Comparison of ENCODE assay signal across 8 mouse cellular contexts in genomic region chr7:70365941-70366807, GRCm38 (mm10). TPM values are rescaled to one million over a fixed set of nuclear protein-coding genes. Genes with fewer than 3 reads are reported as not detected.
DNase-seq lines count a peak whose midpoint lies in the region; ATAC-seq and TF ChIP-seq lines count a peak whose summit lies in the region.

TSS of gene Nr2f2 (minus strand) at chr7:70366735.

- no peak for TF ChIP-seq CTCF in kidney, postnatal 0 days (IDR thresholded peaks at IDR 0.05; ENCODE audit: low read depth)
- no peak for TF ChIP-seq CTCF in liver, postnatal 0 days (IDR thresholded peaks at IDR 0.05; ENCODE audit: low read depth)

- no peaks in the 10 kb centered on the region for H3K9me3 ChIP-seq in embryonic facial prominence, embryonic 13.5 days
- no peaks in the 10 kb centered on the region for H3K9me3 ChIP-seq in heart, embryonic 14.5 days (ENCODE audit: control insufficient read depth, low read length)
- H3K9me3 ChIP-seq in kidney, postnatal 0 days (replicated peaks; ENCODE audit: low read length): no peaks in the 10 kb centered on the region
- no peaks in the 10 kb centered on the region for H3K9me3 ChIP-seq in liver, postnatal 0 days (ENCODE audit: low read length)

- peaks cover 77% of the 10 kb centered on the region for H3K27me3 ChIP-seq in embryonic facial prominence, embryonic 13.5 days
- H3K27me3 ChIP-seq in heart, embryonic 14.5 days (ENCODE audit: control insufficient read depth, insufficient read depth, low read length): peaks cover 63% of the 10 kb centered on the region
- H3K27me3 ChIP-seq in kidney, postnatal 0 days (ENCODE audit: insufficient read depth, low read length): no peaks in the 10 kb centered on the region
- peaks cover 51% of the 10 kb centered on the region for H3K27me3 ChIP-seq in liver, postnatal 0 days (ENCODE audit: insufficient read depth, low read length)

- peak within 1 kb of the TSS; percentile 63 for H3K4me2 ChIP-seq in embryonic facial prominence, embryonic 13.5 days
- H3K4me2 ChIP-seq in heart, embryonic 14.5 days (ENCODE audit: low read length): peak within 1 kb of the TSS; percentile 58
- peak within 1 kb of the TSS; percentile 82 for H3K4me2 ChIP-seq in kidney, postnatal 0 days (ENCODE audit: low read length)
- H3K4me2 ChIP-seq in liver, postnatal 0 days (ENCODE audit: low read depth, low read length): peak within 1 kb of the TSS; percentile 71

- H3K36me3 ChIP-seq in embryonic facial prominence, embryonic 13.5 days: no peaks in the 10 kb centered on the region
- no peaks in the 10 kb centered on the region for H3K36me3 ChIP-seq in heart, embryonic 14.5 days (ENCODE audit: control insufficient read depth, insufficient read depth, low read length)
- H3K36me3 ChIP-seq in kidney, postnatal 0 days (ENCODE audit: insufficient read depth, low read length): no peaks in the 10 kb centered on the region
- no peaks in the 10 kb centered on the region for H3K36me3 ChIP-seq in liver, postnatal 0 days (replicated peaks; ENCODE audit: insufficient read depth, low read length)

- H3K9ac ChIP-seq in embryonic facial prominence, embryonic 13.5 days: peak within 1 kb of the TSS; percentile 73
- H3K9ac ChIP-seq in heart, embryonic 14.5 days (ENCODE audit: low read length): peak within 1 kb of the TSS; percentile 75
- H3K9ac ChIP-seq in kidney, postnatal 0 days (ENCODE audit: low read depth, low read length): peak within 1 kb of the TSS; percentile 90
- peak within 1 kb of the TSS; percentile 59 for H3K9ac ChIP-seq in liver, postnatal 0 days (replicated peaks)

- WGBS in embryonic facial prominence, embryonic 13.5 days: under 1% methylated on average over 16 of the region's 16 CpGs
- 3% methylated on average over 16 of the region's 16 CpGs for whole genome bisulfite sequencing in heart, embryonic 14.5 days
- under 1% methylated on average over 16 of the region's 16 CpGs for WGBS in kidney, postnatal 0 days
- 2% methylated on average over 16 of the region's 16 CpGs for WGBS in liver, postnatal 0 days (ENCODE audit: insufficient replicate concordance)

- peak within 1 kb of the TSS; percentile 48 for H3K4me3 ChIP-seq in embryonic facial prominence, embryonic 13.5 days
- peak within 1 kb of the TSS; percentile 47 to 48 for H3K4me3 ChIP-seq in heart, embryonic 14.5 days (ENCODE audit: control insufficient read depth in 1 of 2, insufficient read depth in 1 of 2, low read depth in 1 of 2, low read length in 2 of 2)
- H3K4me3 ChIP-seq in kidney, postnatal 0 days (replicated peaks; ENCODE audit: low read depth, low read length): peak within 1 kb of the TSS; percentile 67
- peak within 1 kb of the TSS; percentile 48 for H3K4me3 ChIP-seq in liver, postnatal 0 days (ENCODE audit: low read depth, low read length)

- TF ChIP-seq EP300 in liver, postnatal 0 days (IDR thresholded peaks at IDR 0.05; ENCODE audit: low read depth): no peak

- peaks cover 24% of the 10 kb centered on the region for H3K4me1 ChIP-seq in embryonic facial prominence, embryonic 13.5 days
- peaks cover 3 to 5% of the 10 kb centered on the region in 2 experiments; a peak in 3 of 4 replicates for H3K4me1 ChIP-seq in heart, embryonic 14.5 days (ENCODE audit: control insufficient read depth in 2 of 2, insufficient read depth in 2 of 2, low read length in 2 of 2)
- H3K4me1 ChIP-seq in kidney, postnatal 0 days (replicated peaks; ENCODE audit: insufficient read depth, low read length): peaks cover 15% of the 10 kb centered on the region; the same call in 1 of the 2 replicates
- H3K4me1 ChIP-seq in liver, postnatal 0 days (ENCODE audit: insufficient read depth): peaks cover 5% of the 10 kb centered on the region

- peak within 1 kb of the TSS; percentile 83 for H3K27ac ChIP-seq in embryonic facial prominence, embryonic 13.5 days
- peak within 1 kb of the TSS; percentile 41 to 77 for H3K27ac ChIP-seq in heart, embryonic 14.5 days (replicated peaks in 1 of 2; ENCODE audit: control insufficient read depth in 1 of 2, insufficient read depth in 1 of 2, low read depth in 2 of 2, low read length in 2 of 2)
- peak within 1 kb of the TSS; percentile 97 for H3K27ac ChIP-seq in kidney, postnatal 0 days
- H3K27ac ChIP-seq in liver, postnatal 0 days (ENCODE audit: low read depth): peak within 1 kb of the TSS; percentile 71

- no peak for ATAC-seq in embryonic facial prominence, embryonic 13.5 days (ENCODE audit: insufficient number of reproducible peaks, insufficient read depth, low FRiP score, low TSS enrichment, low read depth)
- no peak for ATAC-seq in heart, embryonic 14.5 days (ENCODE audit: insufficient number of reproducible peaks, insufficient read depth, low FRiP score, low read depth)
- ATAC-seq in kidney, postnatal 0 days (replicated peaks; ENCODE audit: low FRiP score, low read depth): no peak
- no peak for ATAC-seq in liver, postnatal 0 days

- DNase-seq in ovary, postnatal 14 days (ENCODE audit: low spot score): peak; percentile 29
- no peak for DNase-seq in ovary, postnatal 10 days (ENCODE audit: low spot score)
- peak; percentile 89 for DNase-seq in kidney, postnatal 0 days (ENCODE audit: low spot score)
- DNase-seq in liver, postnatal 0 days: no peak
- no peak for DNase-seq in B cell, adult 2 months
- DNase-seq in cerebellum, adult 11 months: no peak

RNA-seq across cellular contexts. Expression of gene Nr2f2, which starts in this region (rescaled TPM):
- polyA plus RNA-seq in embryonic facial prominence, embryonic 13.5 days (2015; fragmentation: Nextera tagmentation; extraction: Ambion mirVana): 36.0 and 42.9 TPM in 2 replicates
- 28.3 and 32.5 TPM in 2 replicates for polyA plus RNA-seq in heart, embryonic 14.5 days (2014; fragmentation: Nextera tagmentation; extraction: Ambion mirVana)
- 190 and 203 TPM in 2 replicates for polyA plus RNA-seq in kidney, postnatal 0 days (2015; fragmentation: Nextera tagmentation; extraction: Ambion mirVana)
- 12.3 and 14.7 TPM in 2 replicates for polyA plus RNA-seq in liver, postnatal 0 days (2015; fragmentation: Nextera tagmentation; extraction: Ambion mirVana)

Comparison
In these comparisons a context has a peak if more than half of its experiments do, and no peak if none do; other contexts are left out.
1. DNase-seq: peak in ovary, postnatal 14 days (single experiment) and kidney, postnatal 0 days (single experiment); none in ovary, postnatal 10 days (single experiment), liver, postnatal 0 days (single experiment), B cell, adult 2 months (0 of 2) and cerebellum, adult 11 months (single experiment).
2. Peak in every context shown above with its lines, with median percentiles within 50 percentile points of each other: H3K27ac ChIP-seq, H3K4me2 ChIP-seq, H3K4me3 ChIP-seq and H3K9ac ChIP-seq.